Comparison of ENCODE assay signal across 8 mouse cellular contexts in the genomic region with DNA sequence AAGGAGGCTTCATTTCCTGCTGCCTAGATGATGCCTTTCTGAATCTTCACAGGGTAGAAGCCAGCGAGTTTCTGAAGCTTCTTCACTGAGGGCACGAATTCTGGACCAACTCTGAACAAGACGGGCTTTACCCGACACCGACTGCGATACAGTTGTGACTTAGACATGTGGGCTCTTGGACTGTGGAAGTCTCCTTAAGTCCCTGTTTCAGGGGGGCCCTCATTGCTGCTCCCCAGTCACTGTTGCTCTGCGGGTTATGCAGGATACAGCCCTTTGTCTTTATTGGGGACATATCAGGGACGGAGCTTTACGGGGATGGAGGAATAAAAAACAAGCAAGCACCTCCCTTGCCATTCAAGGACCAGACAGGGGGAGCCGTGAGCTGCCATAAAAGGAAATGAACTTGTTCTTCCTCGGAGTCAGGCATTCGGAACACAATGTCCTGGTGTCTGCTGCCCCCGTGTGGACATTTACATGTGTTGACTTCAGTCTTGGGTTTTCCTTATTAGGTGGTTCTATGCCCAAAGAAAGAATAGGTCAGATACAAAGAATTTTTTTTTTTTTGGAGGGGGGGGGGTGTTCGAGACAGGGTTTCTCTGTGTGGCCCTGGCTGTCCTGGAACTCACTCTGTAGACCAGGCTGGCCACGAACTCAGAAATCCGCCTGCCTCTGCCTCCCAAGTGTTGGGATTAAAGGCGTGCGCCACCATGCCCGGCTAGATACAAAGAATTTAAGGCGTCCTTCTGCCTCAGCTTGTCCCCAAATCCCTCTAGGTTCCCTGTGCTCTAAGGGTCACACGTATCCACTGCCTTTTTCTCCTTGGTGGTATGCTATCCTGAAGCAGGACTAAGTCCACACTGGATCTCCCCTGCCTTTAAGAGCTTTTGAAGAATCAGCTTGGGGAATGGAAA. TPM values are rescaled to one million over a fixed set of nuclear protein-coding genes. Genes with fewer than 3 reads are reported as not detected.
A peak's percentile ranks its signal among the peaks of the same experiment; 100 is the strongest.
DNase-seq lines count a peak whose midpoint lies in the region; ATAC-seq and TF ChIP-seq lines count a peak whose summit lies in the region.

No protein-coding gene starts in this region.

- H3K4me1 ChIP-seq in ES-E14 (ENCODE audit: control insufficient read depth in 2 of 2, insufficient read depth in 2 of 2, low read length in 2 of 2, poor library complexity in 1 of 2): peaks cover 0 to 2% of the 10 kb centered on the region in 2 experiments; a peak in 1 of 4 replicates
- H3K4me1 ChIP-seq in forebrain, embryonic 16.5 days (replicated peaks; ENCODE audit: control insufficient read depth, insufficient read depth, low read length): peaks cover 3% of the 10 kb centered on the region
- no peaks in the 10 kb centered on the region for H3K4me1 ChIP-seq in lung, embryonic 15.5 days

- 27% methylated on average over 21 of the region's 21 CpGs for WGBS in forebrain, embryonic 16.5 days
- 23% methylated on average over 21 of the region's 21 CpGs for WGBS in lung, embryonic 15.5 days

- DNase-seq in ES-E14 (ENCODE audit: low read depth, low spot score): peak; percentile 98
- peak; percentile 72 for DNase-seq in cerebellum, adult 11-12 months
- peak; percentile 92 for DNase-seq in heart, postnatal 4 days
- DNase-seq in layer of hippocampus, adult 8-10 months (ENCODE audit: low spot score in 2 of 2): peak; percentile 85 to 93
- peak; percentile 73 for DNase-seq in ovary, adult 18-20 months (ENCODE audit: low spot score)
- peak; percentile 90 for DNase-seq in thymus, postnatal 0 days (ENCODE audit: low spot score)

- H3K9ac ChIP-seq in ES-E14 (ENCODE audit: insufficient read depth, low read depth, low read length, poor library complexity, severe bottlenecking): peak overlapping the region; percentile 68; the same call in 1 of the 2 replicates
- peak overlapping the region; percentile 64 for H3K9ac ChIP-seq in forebrain, embryonic 16.5 days (replicated peaks; ENCODE audit: low read depth, low read length)
- peak overlapping the region; percentile 27 for H3K9ac ChIP-seq in lung, embryonic 15.5 days

- in situ Hi-C loops in ES-E14 (cut with MboI; ENCODE audit: low sequenced_read_pairs in 2 of 2, unreplicated experiment in 2 of 2): no loop called here

- ATAC-seq in forebrain, embryonic 16.5 days: peak; percentile 93
- ATAC-seq in lung, embryonic 15.5 days (ENCODE audit: borderline replicate concordance, extremely low read depth, low FRiP score, low TSS enrichment): peak; percentile 78; the same call in 1 of the 2 replicates

- H3K9me3 ChIP-seq in ES-E14 (ENCODE audit: control insufficient read depth, insufficient read depth, low read depth, low read length): no peaks in the 10 kb centered on the region
- no peaks in the 10 kb centered on the region for H3K9me3 ChIP-seq in forebrain, embryonic 16.5 days (ENCODE audit: control insufficient read depth, low read length)
- no peaks in the 10 kb centered on the region for H3K9me3 ChIP-seq in lung, embryonic 15.5 days

- H3K27me3 ChIP-seq in forebrain, embryonic 16.5 days (replicated peaks; ENCODE audit: control insufficient read depth, insufficient read depth, low read length): no peaks in the 10 kb centered on the region
- no peaks in the 10 kb centered on the region for H3K27me3 ChIP-seq in lung, embryonic 15.5 days

- no peaks in the 10 kb centered on the region for H3K36me3 ChIP-seq in ES-E14 (ENCODE audit: control insufficient read depth, insufficient read depth, low read length, poor library complexity, severe bottlenecking)
- no peaks in the 10 kb centered on the region for H3K36me3 ChIP-seq in forebrain, embryonic 16.5 days (ENCODE audit: control insufficient read depth, insufficient read depth)
- no peaks in the 10 kb centered on the region for H3K36me3 ChIP-seq in lung, embryonic 15.5 days

- H3K4me2 ChIP-seq in forebrain, embryonic 16.5 days (ENCODE audit: low read length): peak overlapping the region; percentile 84
- H3K4me2 ChIP-seq in lung, embryonic 15.5 days: peak overlapping the region; percentile 69

- no peak overlapping the region for H3K27ac ChIP-seq in ES-E14 (ENCODE audit: insufficient read depth, low read depth, low read length, poor library complexity, severe bottlenecking)
- no peak overlapping the region for H3K27ac ChIP-seq in forebrain, embryonic 16.5 days (ENCODE audit: low read length)
- no peak overlapping the region for H3K27ac ChIP-seq in lung, embryonic 15.5 days

- H3K4me3 ChIP-seq in ES-E14 (ENCODE audit: insufficient read depth in 1 of 2, low read depth in 1 of 2, low read length in 2 of 2, poor library complexity in 1 of 2, severe bottlenecking in 1 of 2): peak overlapping the region; percentile 29 to 56
- H3K4me3 ChIP-seq in forebrain, embryonic 16.5 days (replicated peaks; ENCODE audit: low read length): peak overlapping the region; percentile 44
- peak overlapping the region; percentile 39 for H3K4me3 ChIP-seq in lung, embryonic 15.5 days

TF ChIP-seq in ES-E14, 5 proteins besides CTCF, POLR2A, EP300 and RAD21:
- TF ChIP-seq ZNF384 (IDR thresholded peaks at IDR 0.05; ENCODE audit: low read depth, low read length) (peak; percentile 76), ZC3H11A (IDR thresholded peaks at IDR 0.05; ENCODE audit: borderline replicate concordance, low read depth, low read length) (peak; percentile 80), HCFC1 (IDR thresholded peaks at IDR 0.05; ENCODE audit: borderline replicate concordance, insufficient read depth, low read length) (no peak), MAFK (IDR thresholded peaks at IDR 0.05; ENCODE audit: insufficient read depth, low read depth, low read length) (no peak)

RNA-seq across cellular contexts. Expression of a gene that starts 23.2 kb away (rescaled TPM):
- 69.3 and 108 TPM in 2 replicates for total RNA-seq in ES-E14 (2012; rRNA removed)
- polyA plus RNA-seq in forebrain, embryonic 16.5 days (2015; fragmentation: Nextera tagmentation; extraction: Ambion mirVana): 3.4 and 4.0 TPM in 2 replicates
- 10 to 100 TPM in 1 of 2 experiments, 1 to 10 TPM in 1; 8.0 to 11.9 TPM for total RNA-seq in heart, postnatal 4 days (2021)
- total RNA-seq in layer of hippocampus, adult 8-10 months (2022): 1 to 10 TPM in 2 of 4 experiments, under 1 TPM in 2; 0.47 to 3.0 (median 1.5) TPM
- polyA plus RNA-seq in lung, embryonic 15.5 days (2015; fragmentation: Nextera tagmentation; extraction: Ambion mirVana): 7.3 and 8.7 TPM in 2 replicates
- 10.9 and 14.9 TPM in 2 replicates for polyA plus RNA-seq in thymus, postnatal 0 days (2015; fragmentation: Nextera tagmentation; extraction: Ambion mirVana)

RNA-seq across cellular contexts. Expression of a gene that starts 28.1 kb away (rescaled TPM):
- 5.6 and 5.7 TPM in 2 replicates for total RNA-seq in ES-E14 (2012; rRNA removed)
- 14.0 and 15.0 TPM in 2 replicates for polyA plus RNA-seq in forebrain, embryonic 16.5 days (2015; fragmentation: Nextera tagmentation; extraction: Ambion mirVana)
- 100 to 1,000 TPM; 134 to 148 TPM for total RNA-seq in heart, postnatal 4 days (2021)
- total RNA-seq in layer of hippocampus, adult 8-10 months (2022): 10 to 100 TPM; 26.4 to 27.8 (median 27.1) TPM
- 14.3 and 17.7 TPM in 2 replicates for polyA plus RNA-seq in lung, embryonic 15.5 days (2015; fragmentation: Nextera tagmentation; extraction: Ambion mirVana)
- polyA plus RNA-seq in thymus, postnatal 0 days (2015; fragmentation: Nextera tagmentation; extraction: Ambion mirVana): 5.9 and 7.7 TPM in 2 replicates

Comparison
In these comparisons a context has a peak if more than half of its experiments do, and no peak if none do; other contexts are left out.
1. RNA of a gene that starts 28.1 kb away (total RNA-seq): 134 to 148 TPM in heart, postnatal 4 days; 26.4 to 27.8 TPM in layer of hippocampus, adult 8-10 months and 5.6 to 5.7 TPM in ES-E14; every median in the first group is over 4 times any median in the second.
2. Peak in every context shown above with its lines, with median percentiles within 50 percentile points of each other: DNase-seq, H3K4me3 ChIP-seq and H3K9ac ChIP-seq.